Mouse (Mus musculus) gonadal fat pad, adult 2 months (tissue): ENCODE measurements around the gene 5730480H06Rik. TPM values are rescaled to one million over a fixed set of nuclear protein-coding genes. Genes with fewer than 3 reads are reported as not detected.

Source experiments
- DNase-seq: peaks from one replicate; pipeline ENCODE4 v3.0.0-alpha.2; 2012; ENCODE audit warnings: low read depth
- polyA plus RNA-seq: library from polyadenylated mRNA; depleted of rRNA; stranded (reverse); fragments of >200 nt; gene quantifications from 2 replicates; pipeline ENCODE4 v1.2.3, GENCODE M21; 2012; rRNA removed

Gene 5730480H06Rik
- 8.0 and 8.6 TPM in 2 replicates for polyA plus RNA-seq

DNA sequence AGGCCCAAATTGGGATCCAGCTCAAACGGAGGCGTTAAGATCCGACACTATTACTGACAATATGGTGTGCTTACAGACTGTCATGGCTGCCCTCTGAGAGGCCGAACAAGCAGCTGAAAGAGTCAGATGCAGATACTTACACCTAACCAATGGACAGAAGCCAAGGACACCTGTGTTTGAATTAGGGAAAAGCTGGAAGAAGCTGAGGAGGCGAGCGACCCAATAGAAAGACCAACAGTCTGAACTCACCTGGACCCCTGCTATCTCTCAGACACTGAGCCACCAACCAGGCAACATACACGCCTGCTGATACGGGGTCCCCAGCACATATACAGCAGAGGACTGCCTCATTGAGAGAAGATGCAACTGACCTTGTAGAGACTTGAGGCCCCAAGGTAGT lies at the start of gene 5730480H06Rik:
5730480H06Rik (plus strand) TSS at position 301 of the 400 bp plus-strand sequence.
- DNase-seq: no peak

- DNase-seq: no peak
Measured at GRCm38 (mm10) chr5:48301186-48301585, 26.6 kb upstream of the 5730480H06Rik start.

- no peak for DNase-seq
Measured at GRCm38 (mm10) chr5:48315057-48315602, 12.6 kb upstream of the 5730480H06Rik start.

GRCm38 (mm10) chr5:48320597-48320996 lies 7.2 kb upstream of the 5730480H06Rik start:
- DNase-seq: no peak

DNA sequence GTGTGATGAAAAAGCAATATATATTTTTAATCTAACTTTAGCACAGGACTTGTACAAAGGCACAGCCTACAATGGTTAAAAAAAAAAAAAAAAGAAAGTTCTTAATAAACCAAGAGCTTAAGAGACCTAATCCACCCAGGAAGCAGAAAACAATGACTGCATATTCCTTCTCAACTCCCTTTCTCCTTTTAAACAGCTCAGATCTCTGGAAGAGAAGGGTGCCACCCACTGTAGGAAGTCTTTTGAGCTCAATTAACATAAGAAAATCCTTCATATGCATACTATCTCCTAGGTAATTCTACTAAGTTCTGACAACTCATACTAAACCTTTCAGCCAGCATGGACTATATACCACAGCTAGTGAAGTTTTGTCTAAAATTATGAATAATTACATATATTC lies 1.5 kb upstream of the 5730480H06Rik start:
- no peak for DNase-seq

DNA sequence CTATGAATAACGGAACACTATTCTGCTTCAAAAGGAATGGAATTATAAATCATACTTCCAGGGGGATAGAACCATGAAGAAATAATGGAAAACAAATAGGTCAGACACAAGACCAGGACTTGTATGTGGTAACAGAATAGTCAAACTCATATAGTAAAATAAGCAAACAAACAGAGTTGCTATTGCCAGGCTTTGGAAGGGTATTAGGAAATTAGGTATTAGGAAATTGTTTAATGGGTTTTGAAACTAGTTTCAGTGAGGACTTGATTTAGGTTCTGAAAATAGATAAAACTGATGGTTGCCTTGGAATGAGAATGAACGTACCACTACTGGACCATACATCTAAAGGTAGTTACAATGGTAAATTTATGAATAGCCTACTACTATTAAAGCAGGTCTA lies 2.0 kb downstream of the 5730480H06Rik start:
- DNase-seq: no peak

DNA sequence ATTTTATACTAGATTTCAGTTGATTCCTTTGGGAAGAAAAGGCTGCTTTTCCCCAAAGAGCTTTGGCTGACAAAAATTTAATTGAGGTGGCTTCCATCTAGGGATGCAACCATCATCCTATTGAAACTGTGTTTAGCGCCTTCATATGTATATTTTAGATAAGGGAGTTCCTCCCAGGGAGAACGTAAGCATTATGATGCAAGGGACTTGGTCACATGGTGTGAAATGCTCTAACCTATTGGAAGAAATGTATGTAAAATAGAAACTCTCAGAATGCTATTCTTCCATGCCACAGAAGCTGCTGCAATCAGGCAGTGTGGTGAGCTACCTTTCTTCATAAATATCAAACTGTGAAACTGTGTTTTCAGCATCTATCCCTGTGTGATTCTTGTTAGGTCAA lies 3.1 kb downstream of the 5730480H06Rik start:
- no peak for DNase-seq

GRCm38 (mm10) chr5:48331441-48331840 lies 3.7 kb downstream of the 5730480H06Rik start:
- no peak for DNase-seq

DNA sequence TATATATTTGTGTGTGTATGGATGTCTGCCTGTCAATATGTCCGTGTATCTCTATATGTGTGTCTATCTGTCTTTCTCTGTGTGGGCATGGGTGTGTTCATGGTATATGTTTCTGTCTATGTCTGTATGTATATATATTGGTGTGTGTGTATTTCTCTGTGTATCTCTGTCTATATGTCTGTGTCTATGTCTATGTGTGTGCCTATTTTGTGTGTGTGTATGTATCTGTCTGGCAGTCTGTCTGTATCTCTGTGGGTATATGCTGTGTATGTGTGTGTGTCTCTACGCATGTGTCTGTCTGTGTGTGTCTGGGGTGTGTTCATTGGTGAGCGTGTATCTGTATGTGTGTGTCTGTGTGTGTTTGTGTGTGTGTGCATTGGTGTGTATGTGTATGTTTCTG lies 5.7 kb downstream of the 5730480H06Rik start:
- DNase-seq: no peak

DNA sequence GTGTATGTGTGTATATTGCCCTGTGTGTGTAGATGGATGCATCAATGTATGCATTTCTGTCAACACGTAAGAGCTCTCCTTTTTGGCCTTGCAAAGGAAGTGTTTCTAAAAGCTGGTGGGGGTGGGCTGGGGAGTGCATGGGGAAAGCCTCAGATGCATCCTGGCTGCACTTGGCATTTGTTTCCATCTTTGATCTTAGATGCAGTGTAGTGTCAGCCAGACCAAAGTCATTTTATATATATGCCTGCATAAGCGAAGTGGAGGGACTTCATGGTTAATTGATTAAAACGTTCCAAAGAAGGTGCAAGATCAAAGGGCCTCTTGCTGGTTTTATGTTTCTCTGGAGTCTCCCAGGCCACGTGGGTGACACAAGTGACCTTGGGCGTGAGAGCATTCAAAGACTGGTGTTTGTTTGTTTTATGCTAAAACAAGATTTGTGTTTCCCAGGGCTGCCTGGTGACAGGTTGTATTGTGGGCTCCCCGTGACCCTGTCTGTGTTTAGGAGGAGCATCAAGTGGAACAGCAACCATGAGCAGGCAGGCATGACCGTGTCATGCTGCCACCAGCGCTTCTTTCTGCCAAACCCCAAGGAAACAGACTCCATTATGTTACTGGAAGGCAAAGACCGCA lies 6.2 kb downstream of the 5730480H06Rik start:
- DNase-seq: no peak

DNA sequence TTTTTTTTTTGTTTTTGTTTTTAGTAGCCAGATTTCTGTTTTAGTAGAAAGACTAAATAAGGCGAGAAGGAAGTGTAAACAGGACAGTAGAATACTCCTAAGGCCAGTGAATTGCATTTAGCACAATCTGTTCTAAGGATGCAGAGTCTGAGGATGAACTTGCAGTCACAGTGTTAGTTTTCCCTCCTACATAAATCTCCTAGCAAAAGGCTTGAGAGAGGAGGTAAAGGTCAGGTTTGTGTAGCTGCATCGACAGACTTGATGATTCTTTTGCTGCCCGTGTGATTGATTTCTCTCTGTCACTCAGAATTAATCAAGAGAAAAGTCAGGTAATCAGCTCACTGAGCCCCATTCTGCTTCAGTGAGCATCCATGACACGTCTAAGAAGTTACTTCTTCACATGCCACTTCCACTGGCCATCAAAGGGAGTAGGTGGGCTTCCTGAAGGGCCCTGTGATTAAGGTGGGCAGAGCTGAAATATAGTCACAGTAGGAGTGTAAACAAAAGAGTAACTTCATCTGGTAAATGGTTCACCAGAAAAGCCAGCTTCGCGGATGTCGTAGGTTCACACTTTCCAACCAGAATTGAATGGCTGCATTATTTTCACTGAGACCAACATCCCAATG lies 13.2 kb downstream of the 5730480H06Rik start:
- DNase-seq: no peak

GRCm38 (mm10) chr5:48345095-48345982 lies 17.6 kb downstream of the 5730480H06Rik start:
- DNase-seq: no peak

DNA sequence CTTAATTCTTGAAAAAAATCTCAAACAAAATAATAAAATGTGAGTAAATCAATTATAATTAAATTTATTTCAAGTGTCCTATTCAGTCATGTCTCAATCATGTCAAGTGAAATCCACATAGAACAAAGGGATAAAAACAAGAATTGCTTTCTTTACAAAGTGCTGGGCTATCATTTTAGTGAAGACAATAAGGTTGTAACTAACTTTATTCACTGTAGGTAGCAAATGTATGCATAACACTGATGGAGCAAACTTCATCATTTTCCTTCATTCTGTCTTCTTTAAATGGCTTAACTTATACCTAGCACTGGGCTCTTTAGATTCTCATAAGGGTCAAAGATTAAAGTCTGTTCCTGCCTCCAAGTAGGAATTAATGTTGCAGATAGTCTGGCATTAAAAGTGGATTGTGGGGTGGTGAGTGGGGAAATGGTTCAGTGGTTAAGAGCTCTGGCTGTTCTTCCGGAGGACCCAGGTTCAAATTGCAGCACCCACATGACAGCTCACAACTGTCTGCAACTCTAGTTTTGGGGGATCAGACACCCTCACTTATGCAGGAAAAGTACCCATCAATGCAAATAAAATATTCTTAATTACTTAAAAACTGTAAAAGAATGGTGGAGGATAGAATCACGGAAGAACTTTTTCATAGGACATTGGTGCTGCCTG lies 18.4 kb downstream of the 5730480H06Rik start:
- DNase-seq: no peak

DNA sequence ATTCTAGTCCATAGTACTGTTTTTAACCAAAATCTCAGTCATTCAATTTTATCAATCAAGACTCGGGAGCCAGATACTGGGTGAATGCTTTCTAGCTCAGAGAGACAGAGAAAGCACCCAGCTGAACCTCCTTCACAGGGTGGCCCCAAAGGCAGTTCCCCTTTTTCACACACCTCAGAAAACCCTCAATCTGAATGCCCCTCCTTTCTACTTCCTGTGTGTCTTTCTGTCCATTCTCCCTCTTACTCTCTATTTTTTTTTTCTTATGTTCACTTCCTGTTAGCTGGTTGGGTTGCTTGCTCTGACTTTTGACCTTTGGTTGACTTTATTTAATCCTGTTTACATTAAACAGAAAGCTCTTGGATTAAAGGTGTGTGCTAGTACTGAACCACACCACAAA lies 21.6 kb downstream of the 5730480H06Rik start:
- DNase-seq: no peak

- peak; percentile 73 for DNase-seq
Measured at GRCm38 (mm10) chr5:48371890-48372766, 44.4 kb downstream of the 5730480H06Rik start.

DNA sequence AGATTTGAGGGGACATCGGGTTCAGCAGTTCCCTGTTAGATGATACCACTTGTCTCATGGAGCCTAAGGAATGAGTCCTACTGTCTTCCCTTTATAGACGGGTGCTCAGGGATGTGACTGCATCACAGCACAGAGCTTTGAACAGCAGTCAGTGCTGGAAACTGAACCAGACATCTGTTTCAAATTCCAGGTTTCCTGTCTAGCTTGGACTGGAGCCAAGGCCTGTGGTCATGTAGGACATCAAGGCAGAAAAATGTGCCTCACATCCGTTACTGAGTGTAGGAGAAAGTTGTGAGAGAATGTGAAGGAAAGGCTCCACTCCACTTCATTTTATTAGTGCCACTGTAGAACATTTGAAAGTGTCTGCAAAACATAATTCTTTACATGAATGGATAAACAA lies 74.7 kb downstream of the 5730480H06Rik start:
- DNase-seq: no peak

GRCm38 (mm10) chr5:48408276-48408675 lies 80.5 kb downstream of the 5730480H06Rik start:
- no peak for DNase-seq

DNA sequence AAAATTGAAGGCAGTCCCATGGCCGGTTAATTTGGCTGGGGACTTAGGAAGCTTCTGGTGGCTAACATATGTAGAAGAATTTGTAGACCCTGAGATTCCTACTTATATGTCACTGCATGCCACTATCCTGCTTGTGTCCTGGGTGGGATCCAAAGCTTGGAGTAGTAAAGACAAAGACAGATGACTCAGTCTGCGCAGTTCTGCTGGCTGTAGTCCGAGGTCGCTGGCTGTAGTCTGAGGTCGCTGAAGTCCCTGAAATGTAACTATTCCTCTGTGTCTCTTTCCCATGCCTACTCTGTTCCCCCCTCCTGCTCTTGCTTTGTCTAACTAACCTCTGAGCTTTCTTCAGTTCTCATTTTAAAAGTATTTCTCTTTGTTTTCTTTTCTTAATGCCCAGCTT lies 82.6 kb downstream of the 5730480H06Rik start:
- no peak for DNase-seq

DNA sequence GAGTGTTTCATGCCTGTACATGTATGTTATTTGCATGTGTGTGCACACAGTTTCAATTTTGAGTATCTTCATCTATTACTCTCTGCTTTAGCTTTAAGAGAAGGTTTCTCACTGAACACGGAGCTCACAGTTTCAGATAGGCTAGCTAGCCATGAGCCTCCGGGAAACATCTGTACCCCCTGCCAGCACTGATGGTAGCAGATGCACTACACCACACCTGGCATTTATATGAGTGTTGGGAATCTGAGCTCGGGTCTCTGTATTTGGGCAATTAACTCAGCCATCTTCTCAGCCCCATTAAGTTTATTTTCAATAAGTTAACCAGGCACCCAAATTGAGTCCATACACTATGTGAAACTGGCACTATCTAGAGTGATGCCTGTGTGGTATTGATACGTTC lies 83.7 kb downstream of the 5730480H06Rik start:
- no peak for DNase-seq

- DNase-seq: no peak
Measured at GRCm38 (mm10) chr5:48412261-48412660, 84.5 kb downstream of the 5730480H06Rik start.

- peak; percentile 16 for DNase-seq
Measured at GRCm38 (mm10) chr5:48419741-48420140, 92.0 kb downstream of the 5730480H06Rik start.
